Mouse (Mus musculus) kidney, embryonic 16.5 days (tissue): ENCODE data around the gene Adamtsl1. TPM values are rescaled to one million over a fixed set of nuclear protein-coding genes. Genes with fewer than 3 reads are reported as not detected.

Experiments used
- ATAC-seq: fragments of 200-750 bp; cut with Nextera tagmentation; 2 replicates; pipeline ENCODE4 v1.8.0; 2017; ENCODE audit warnings: moderate TSS enrichment; ENCODE audit not compliant: low FRiP score, low TSS enrichment
- H3K27ac ChIP-seq: fragments of 300-500 bp; sonication (generic); 2 replicates; pipeline ENCODE4 v1.5.1; 2014; ENCODE audit warnings: low read length
- H3K27me3 ChIP-seq: fragments of 300-500 bp; sonication (generic); 2 replicates; pipeline ENCODE4 v1.6.1; 2014; ENCODE audit warnings: low read length, control low read depth, mixed read lengths; ENCODE audit not compliant: insufficient read depth
- H3K36me3 ChIP-seq: fragments of 300-500 bp; sonication (generic); 2 replicates; pipeline ENCODE4 v1.6.1; 2014; ENCODE audit warnings: low read length, control low read depth, mixed read lengths; ENCODE audit not compliant: insufficient read depth
- H3K4me1 ChIP-seq: fragments of 300-500 bp; sonication (generic); 2 replicates; pipeline ENCODE4 v1.6.1; 2014; ENCODE audit warnings: low read length, control low read depth, mixed read lengths; ENCODE audit not compliant: insufficient read depth
- H3K4me2 ChIP-seq: fragments of 300-500 bp; sonication (generic); replicated peaks from 2 replicates; pipeline ENCODE4 v1.6.1; 2014; ENCODE audit warnings: low read depth, low read length
- H3K4me3 ChIP-seq: fragments of 300-500 bp; sonication (generic); 2 replicates; pipeline ENCODE4 v1.5.1; 2014; ENCODE audit warnings: mild to moderate bottlenecking, low read length
- H3K9ac ChIP-seq: fragments of 300-500 bp; sonication (generic); replicated peaks from 2 replicates; pipeline ENCODE4 v1.6.1; 2014; ENCODE audit warnings: low read length
- H3K9me3 ChIP-seq: fragments of 300-500 bp; sonication (generic); 2 replicates; pipeline ENCODE4 v1.6.1; 2016; ENCODE audit warnings: low read length, control low read depth
- whole genome bisulfite sequencing: fragments of 180-500 bp; shearing (Covaris S2); extraction: QIAGEN DNeasy Blood & Tissue Kit; methylation state at CpG from one replicate; pipeline ENCODE4 v1.1.7; 2014; 5-methylcytosine and 5-hydroxymethylcytosine counted together
- polyA plus RNA-seq: library from polyadenylated mRNA; unstranded; fragments of >200 nt; fragmentation: Nextera tagmentation; extraction: Ambion mirVana; gene quantifications from 2 replicates; pipeline ENCODE4 v1.2.1, GENCODE M21; 2015

Adamtsl1 gene
- polyA plus RNA-seq, 1 experiment from 2014 or later = 18.1 TPM

- 47% methylated on average over 1 of the region's 1 CpGs for WGBS
- H3K9ac ChIP-seq = no peak overlapping the region
- no peak for ATAC-seq
Observed at GRCm38 (mm10) chr4:85819921-85820320, 305.9 kb downstream of the Adamtsl1 start.

GRCm38 (mm10) chr4:85823952-85824704, 310.2 kb downstream of the Adamtsl1 start:
- Histone ChIP-seq H3K9me3 (no peaks in the 10 kb centered on the region), H3K4me3 (no peak overlapping the region), H3K9ac (no peak overlapping the region), H3K4me2 (no peak overlapping the region), H3K36me3 (no peaks in the 10 kb centered on the region), H3K27me3 (no peaks in the 10 kb centered on the region), H3K4me1 (no peaks in the 10 kb centered on the region), H3K27ac (no peak overlapping the region)
- no peak for ATAC-seq
- 49% methylated on average over 8 of the region's 8 CpGs for WGBS

More at GRCm38 (mm10) chr4:85819921-85820320, 305.9 kb downstream of the Adamtsl1 start:
- Histone ChIP-seq H3K27ac (no peak overlapping the region), H3K9me3 (no peaks in the 10 kb centered on the region), H3K4me1 (no peaks in the 10 kb centered on the region), H3K36me3 (no peaks in the 10 kb centered on the region), H3K27me3 (no peaks in the 10 kb centered on the region), H3K4me3 (no peak overlapping the region), H3K4me2 (no peak overlapping the region)

- Histone ChIP-seq H3K4me1 (no peaks in the 10 kb centered on the region), H3K9ac (no peak overlapping the region), H3K27me3 (no peaks in the 10 kb centered on the region), H3K36me3 (no peaks in the 10 kb centered on the region), H3K27ac (no peak overlapping the region), H3K4me3 (no peak overlapping the region), H3K9me3 (no peaks in the 10 kb centered on the region), H3K4me2 (no peak overlapping the region)
- 77% methylated on average over 1 of the region's 1 CpGs for WGBS
- ATAC-seq = no peak
Observed at GRCm38 (mm10) chr4:85824705-85825085, 310.7 kb downstream of the Adamtsl1 start.

GRCm38 (mm10) chr4:85837058-85837457, 323.1 kb downstream of the Adamtsl1 start:
- H3K27ac ChIP-seq = no peak overlapping the region
- H3K4me2 ChIP-seq = no peak overlapping the region
- H3K36me3 ChIP-seq = no peaks in the 10 kb centered on the region
- no peak overlapping the region for H3K9ac ChIP-seq
- 0 out of 2 replicates have a peak, but pooled peaks cover 4% of the 10 kb centered on the region for H3K4me1 ChIP-seq
- H3K4me3 ChIP-seq = no peak overlapping the region
- ATAC-seq = no peak
- H3K27me3 ChIP-seq = no peaks in the 10 kb centered on the region
- no peaks in the 10 kb centered on the region for H3K9me3 ChIP-seq

DNA sequence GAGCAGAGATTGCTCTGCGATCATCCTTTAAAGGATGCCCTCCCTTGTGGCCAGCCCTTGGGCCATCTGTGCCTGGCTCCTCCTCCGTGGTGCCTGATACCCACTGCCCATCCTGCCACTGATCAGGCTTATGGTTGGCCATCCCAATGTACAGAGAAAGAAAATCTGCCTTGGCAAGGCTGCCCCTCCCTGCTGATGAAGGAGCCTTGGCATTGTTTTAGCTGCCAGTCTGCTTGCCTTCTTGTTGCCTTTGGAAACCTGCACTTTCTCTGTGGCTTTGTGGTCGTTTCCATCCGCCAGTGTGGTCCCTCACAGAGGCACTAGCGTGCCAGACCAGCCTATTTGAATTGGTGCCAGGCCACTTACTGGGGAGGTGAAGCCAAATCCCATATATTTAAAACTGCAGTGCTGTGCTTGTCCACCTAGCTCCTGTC, 323.6 kb downstream of the Adamtsl1 start:
- H3K9me3 ChIP-seq = no peaks in the 10 kb centered on the region
- no peaks in the 10 kb centered on the region for H3K36me3 ChIP-seq
- H3K9ac ChIP-seq = no peak overlapping the region
- no peak for ATAC-seq
- H3K4me3 ChIP-seq = no peak overlapping the region
- H3K4me1 ChIP-seq = 0 out of 2 replicates have a peak, but pooled peaks cover 4% of the 10 kb centered on the region
- no peaks in the 10 kb centered on the region for H3K27me3 ChIP-seq
- H3K4me2 ChIP-seq = no peak overlapping the region
- 51% methylated on average over 5 of the region's 5 CpGs for WGBS
- no peak overlapping the region for H3K27ac ChIP-seq

DNA sequence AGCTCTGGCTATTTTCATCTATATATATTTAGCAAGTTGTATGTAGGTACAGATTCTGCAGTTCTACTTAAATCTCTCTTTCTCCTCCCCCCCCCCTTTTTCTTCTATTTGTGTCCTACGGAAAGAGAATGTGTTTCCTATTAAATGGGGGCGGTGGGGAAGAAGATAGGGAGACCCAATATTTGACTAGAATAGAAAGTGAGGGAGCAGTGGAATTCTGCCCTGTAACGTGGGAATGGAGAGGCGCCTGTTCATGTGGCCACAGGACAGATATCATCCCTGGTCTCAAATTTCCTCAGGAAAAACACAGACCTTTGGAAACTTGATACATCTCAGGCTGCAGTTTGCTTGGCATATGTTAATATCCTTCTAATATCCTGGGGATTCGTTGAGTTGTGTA, 324.1 kb downstream of the Adamtsl1 start:
- no peak for ATAC-seq
- no peak overlapping the region for H3K4me2 ChIP-seq
- no peaks in the 10 kb centered on the region for H3K27me3 ChIP-seq
- no peak overlapping the region for H3K4me3 ChIP-seq
- no peak overlapping the region for H3K9ac ChIP-seq
- WGBS = 44% methylated on average over 5 of the region's 5 CpGs
- no peaks in the 10 kb centered on the region for H3K9me3 ChIP-seq
- no peaks in the 10 kb centered on the region for H3K36me3 ChIP-seq
- H3K27ac ChIP-seq = no peak overlapping the region
- H3K4me1 ChIP-seq = 0 out of 2 replicates have a peak, but pooled peaks cover 4% of the 10 kb centered on the region

- Histone ChIP-seq H3K27me3 (no peaks in the 10 kb centered on the region), H3K4me1 (0 out of 2 replicates have a peak, but pooled peaks cover 4% of the 10 kb centered on the region), H3K4me2 (no peak overlapping the region), H3K9ac (no peak overlapping the region), H3K9me3 (no peaks in the 10 kb centered on the region), H3K36me3 (no peaks in the 10 kb centered on the region), H3K4me3 (no peak overlapping the region), H3K27ac (no peak overlapping the region)
- no peak for ATAC-seq
- 65% methylated on average over 9 of the region's 9 CpGs for WGBS
Observed at GRCm38 (mm10) chr4:85842113-85842512, 328.1 kb downstream of the Adamtsl1 start.

GRCm38 (mm10) chr4:85844381-85844780, 330.4 kb downstream of the Adamtsl1 start:
- H3K27me3 ChIP-seq = no peaks in the 10 kb centered on the region
- no peaks in the 10 kb centered on the region for H3K4me1 ChIP-seq
- no peak overlapping the region for H3K9ac ChIP-seq
- no peak overlapping the region for H3K4me3 ChIP-seq
- H3K36me3 ChIP-seq = no peaks in the 10 kb centered on the region
- H3K9me3 ChIP-seq = no peaks in the 10 kb centered on the region
- H3K27ac ChIP-seq = no peak overlapping the region
- no peak for ATAC-seq
- no peak overlapping the region for H3K4me2 ChIP-seq

DNA sequence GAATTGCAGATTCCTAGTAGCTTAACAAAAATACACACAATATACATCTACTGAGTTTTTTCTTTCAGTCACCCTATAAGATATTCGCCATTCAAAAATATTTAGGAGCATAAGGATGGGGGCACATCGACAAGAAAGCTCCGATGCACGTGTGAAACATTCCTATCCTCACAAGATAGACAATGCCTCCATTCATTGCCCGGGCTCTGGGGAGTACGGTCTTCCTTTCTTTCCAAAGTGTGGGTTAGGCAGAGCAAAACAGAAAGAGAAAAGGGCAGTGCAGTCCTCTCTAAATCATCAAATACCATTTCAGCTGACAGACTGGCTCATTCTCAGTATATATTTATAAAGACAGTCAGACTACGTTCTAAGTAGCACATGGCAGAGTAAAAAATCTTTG, 332.0 kb downstream of the Adamtsl1 start:
- Histone ChIP-seq H3K9ac (no peak overlapping the region), H3K36me3 (no peaks in the 10 kb centered on the region), H3K4me3 (no peak overlapping the region), H3K27ac (no peak overlapping the region), H3K4me1 (no peaks in the 10 kb centered on the region), H3K9me3 (no peaks in the 10 kb centered on the region), H3K4me2 (no peak overlapping the region), H3K27me3 (no peaks in the 10 kb centered on the region)
- WGBS = 57% methylated on average over 7 of the region's 7 CpGs
- ATAC-seq = no peak

GRCm38 (mm10) chr4:85853401-85853800, 339.4 kb downstream of the Adamtsl1 start:
- Histone ChIP-seq H3K4me2 (no peak overlapping the region), H3K9me3 (no peaks in the 10 kb centered on the region), H3K36me3 (no peaks in the 10 kb centered on the region), H3K4me1 (no peaks in the 10 kb centered on the region), H3K4me3 (no peak overlapping the region), H3K9ac (no peak overlapping the region), H3K27ac (no peak overlapping the region), H3K27me3 (no peaks in the 10 kb centered on the region)
- WGBS = 85% methylated on average over 7 of the region's 7 CpGs
- no peak for ATAC-seq
